Mouse (Mus musculus): Measurements from ENCODE around the gene Gm3512. TPM values are rescaled to one million over a fixed set of nuclear protein-coding genes. Genes with fewer than 3 reads are reported as not detected.
A peak's percentile ranks its signal among the peaks of the same experiment; 100 is the strongest.
"Not testable (repeated sequence)": the region's sequence is repeated elsewhere in the genome, so short reads cannot be mapped to it uniquely, and the experiment has no call there.

The Gm3512 gene
- polyA plus RNA-seq (2016; fragmentation: Nextera tagmentation; extraction: Ambion mirVana), result 5.4 and 6.4 TPM in 2 replicates

DNA sequence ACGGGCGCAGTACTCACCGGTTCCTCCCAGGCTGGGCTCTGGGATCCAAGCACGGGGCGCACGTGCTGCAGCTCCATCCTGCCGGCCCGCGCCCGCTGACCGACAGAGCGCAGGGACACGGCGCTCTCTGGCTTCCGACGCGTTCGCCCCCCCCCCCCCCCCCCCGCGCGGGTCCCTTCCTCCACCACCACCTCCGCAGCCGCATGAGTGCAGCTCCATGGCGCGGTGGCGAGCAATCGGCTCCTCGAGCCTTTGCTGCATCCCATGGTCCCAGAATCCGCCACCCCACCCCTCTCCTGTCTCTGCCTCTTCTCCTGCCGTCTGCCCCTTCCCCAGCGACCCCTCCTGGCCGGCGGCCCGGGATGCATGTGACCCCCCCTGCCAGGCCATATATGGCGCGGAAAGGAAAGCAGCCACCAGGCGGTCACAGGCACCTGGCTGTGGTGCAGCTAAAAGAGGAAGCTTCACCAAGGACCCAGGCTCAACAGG lies at the start of gene Gm3512:
Gm3512 (minus strand) TSS at position 51 of the 489 bp plus-strand sequence.
- H3K27me3 ChIP-seq; H3K27ac ChIP-seq; H3K4me3 ChIP-seq (replicated peaks); H3K36me3 ChIP-seq (replicated peaks); H3K9ac ChIP-seq; H3K4me1 ChIP-seq; H3K9me3 ChIP-seq; ATAC-seq (ENCODE audit: low FRiP score); H3K4me2 ChIP-seq: not testable (repeated sequence)
- no CpG with 5 or more reads among the region's 37 CpGs for WGBS

DNA sequence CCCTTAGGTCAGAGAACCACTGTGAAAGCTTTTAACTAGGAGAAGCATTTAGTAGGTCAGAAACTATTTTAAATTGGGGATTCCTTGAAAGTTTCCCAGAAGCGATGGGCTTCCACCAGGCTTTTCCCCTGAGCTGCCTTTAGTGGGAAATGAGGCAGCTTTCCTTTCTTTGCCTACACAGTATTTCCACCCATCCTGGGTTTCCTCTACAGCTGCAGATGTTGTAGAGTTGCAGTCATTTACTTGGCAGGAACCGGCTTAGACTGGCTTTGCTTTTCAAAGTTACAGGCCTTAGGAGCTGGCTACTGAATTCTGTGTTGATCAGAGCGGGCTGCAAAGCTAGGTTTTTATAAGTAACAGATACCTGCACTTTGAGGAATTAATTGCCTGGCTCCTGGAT lies 25.7 kb upstream of the Gm3512 start:
- not testable (repeated sequence) for H3K27ac ChIP-seq; H3K9ac ChIP-seq; H3K36me3 ChIP-seq (replicated peaks); H3K4me3 ChIP-seq (replicated peaks); H3K27me3 ChIP-seq; H3K4me1 ChIP-seq; ATAC-seq (ENCODE audit: low FRiP score); H3K4me2 ChIP-seq; H3K9me3 ChIP-seq
- WGBS, result 88% methylated on average over 2 of the region's 3 CpGs

DNA sequence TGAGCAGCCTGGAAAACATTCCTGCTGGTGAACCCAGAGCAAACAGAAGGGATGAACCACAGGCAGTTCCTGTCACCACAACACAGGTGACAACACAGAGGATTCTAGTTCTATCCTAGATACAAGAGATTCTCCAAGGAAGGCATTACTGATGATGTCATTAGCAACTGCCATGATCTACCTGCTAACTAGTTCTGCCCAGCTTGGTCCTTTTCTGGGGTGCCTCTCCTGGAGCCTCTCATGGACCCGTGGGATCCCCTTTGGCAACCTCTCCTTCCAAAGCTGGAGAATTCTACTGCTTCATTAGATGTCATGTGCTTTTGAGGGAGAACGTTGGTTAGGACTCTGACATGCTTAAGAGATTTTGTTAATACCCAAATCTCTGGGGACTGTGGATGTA lies 20.1 kb upstream of the Gm3512 start, which contains the start of gene Gm16434:
Gm16434 (minus strand) TSS at position 101 of the 400 bp plus-strand sequence.
- ATAC-seq (ENCODE audit: low FRiP score); H3K4me1 ChIP-seq; H3K27ac ChIP-seq; H3K9me3 ChIP-seq; H3K4me3 ChIP-seq (replicated peaks); H3K4me2 ChIP-seq; H3K27me3 ChIP-seq; H3K36me3 ChIP-seq (replicated peaks); H3K9ac ChIP-seq: not testable (repeated sequence)
- no CpG with 5 or more reads among the region's 2 CpGs for WGBS

DNA sequence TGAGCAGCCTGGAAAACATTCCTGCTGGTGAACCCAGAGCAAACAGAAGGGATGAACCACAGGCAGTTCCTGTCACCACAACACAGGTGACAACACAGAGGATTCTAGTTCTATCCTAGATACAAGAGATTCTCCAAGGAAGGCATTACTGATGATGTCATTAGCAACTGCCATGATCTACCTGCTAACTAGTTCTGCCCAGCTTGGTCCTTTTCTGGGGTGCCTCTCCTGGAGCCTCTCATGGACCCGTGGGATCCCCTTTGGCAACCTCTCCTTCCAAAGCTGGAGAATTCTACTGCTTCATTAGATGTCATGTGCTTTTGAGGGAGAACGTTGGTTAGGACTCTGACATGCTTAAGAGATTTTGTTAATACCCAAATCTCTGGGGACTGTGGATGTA lies 49.0 kb downstream of the Gm3512 start, which contains the start of gene Gm6676:
Gm6676 (minus strand) TSS at position 101 of the 400 bp plus-strand sequence.
- not testable (repeated sequence) for H3K36me3 ChIP-seq (replicated peaks); ATAC-seq (ENCODE audit: low FRiP score); H3K27ac ChIP-seq; H3K9me3 ChIP-seq; H3K4me1 ChIP-seq; H3K9ac ChIP-seq; H3K4me2 ChIP-seq; H3K4me3 ChIP-seq (replicated peaks); H3K27me3 ChIP-seq
- no CpG with 5 or more reads among the region's 2 CpGs for WGBS

DNA sequence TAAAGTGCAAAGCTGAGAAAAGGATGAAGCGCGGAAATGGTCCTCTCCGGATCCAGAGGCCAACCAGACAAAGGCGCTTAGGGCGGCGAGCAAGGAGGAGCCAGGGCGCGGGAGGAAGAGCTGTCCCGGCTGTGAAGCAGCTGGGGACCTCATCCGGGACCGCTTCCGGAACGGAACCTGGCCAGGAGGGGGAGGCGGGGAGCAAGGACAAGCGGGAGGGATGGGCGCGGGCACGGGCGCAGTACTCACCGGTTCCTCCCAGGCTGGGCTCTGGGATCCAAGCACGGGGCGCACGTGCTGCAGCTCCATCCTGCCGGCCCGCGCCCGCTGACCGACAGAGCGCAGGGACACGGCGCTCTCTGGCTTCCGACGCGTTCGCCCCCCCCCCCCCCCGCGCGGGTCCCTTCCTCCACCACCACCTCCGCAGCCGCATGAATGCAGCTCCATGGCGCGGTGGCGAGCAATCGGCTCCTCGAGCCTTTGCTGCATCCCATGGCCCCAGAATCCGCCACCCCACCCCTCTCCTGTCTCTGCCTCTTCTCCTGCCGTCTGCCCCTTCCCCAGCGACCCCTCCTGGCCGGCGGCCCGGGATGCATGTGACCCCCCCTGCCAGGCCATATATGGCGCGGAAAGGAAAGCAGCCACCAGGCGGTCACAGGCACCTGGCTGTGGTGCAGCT lies 69.1 kb downstream of the Gm3512 start:
- H3K4me1 ChIP-seq; ATAC-seq (ENCODE audit: low FRiP score); H3K36me3 ChIP-seq (replicated peaks); H3K9me3 ChIP-seq; H3K27me3 ChIP-seq: not testable (repeated sequence)
- Histone ChIP-seq H3K4me2 (peak overlapping the region; percentile 60), H3K4me3 (replicated peaks) (peak overlapping the region; percentile 51), H3K27ac (peak overlapping the region; percentile 80), H3K9ac (peak overlapping the region; percentile 72)
- WGBS, result 0% methylated on average over 8 of the region's 54 CpGs

Other genes starting within 250 kb of the Gm3512 start
- not detected in 2 replicates for gene Gm6356, start 200.7 kb downstream of the Gm3512 start, polyA plus RNA-seq (2016; fragmentation: Nextera tagmentation; extraction: Ambion mirVana)
- 1.5 and 1.7 TPM in 2 replicates for gene Gm10406, start 147.1 kb downstream of the Gm3512 start, polyA plus RNA-seq (2016; fragmentation: Nextera tagmentation; extraction: Ambion mirVana)
- 0.23 TPM in 1 of 2 replicates, not detected in the other for gene Gm3685, start 129.6 kb downstream of the Gm3512 start, polyA plus RNA-seq (2016; fragmentation: Nextera tagmentation; extraction: Ambion mirVana)
- 2.6 and 2.8 TPM in 2 replicates for gene Gm3696, start 73.9 kb downstream of the Gm3512 start, polyA plus RNA-seq (2016; fragmentation: Nextera tagmentation; extraction: Ambion mirVana)
- not detected in 2 replicates for gene Gm6676, start 49.1 kb downstream of the Gm3512 start, polyA plus RNA-seq (2016; fragmentation: Nextera tagmentation; extraction: Ambion mirVana)
- not detected in 2 replicates for gene Gm16434, start 20.0 kb upstream of the Gm3512 start, polyA plus RNA-seq (2016; fragmentation: Nextera tagmentation; extraction: Ambion mirVana)
- not detected in 2 replicates for gene Gm3727, start 90.2 kb upstream of the Gm3512 start, polyA plus RNA-seq (2016; fragmentation: Nextera tagmentation; extraction: Ambion mirVana)
- 2.7 and 3.0 TPM in 2 replicates for gene Gm3739, start 140.5 kb upstream of the Gm3512 start, polyA plus RNA-seq (2016; fragmentation: Nextera tagmentation; extraction: Ambion mirVana)
- gene Gm5797, start 157.9 kb upstream of the Gm3512 start, polyA plus RNA-seq (2016; fragmentation: Nextera tagmentation; extraction: Ambion mirVana), result not detected in 2 replicates
- not detected in 2 replicates for gene Gm8374, start 190.6 kb upstream of the Gm3512 start, polyA plus RNA-seq (2016; fragmentation: Nextera tagmentation; extraction: Ambion mirVana)

Data from forebrain, embryonic 12.5 days (tissue).